Mouse (Mus musculus) hindbrain, embryonic 10.5 days (tissue): Measurements from ENCODE around the gene Filip1. TPM values are rescaled to one million over a fixed set of nuclear protein-coding genes. Genes with fewer than 3 reads are reported as not detected.

ENCODE experiments used
- DNase-seq: peaks from one replicate; pipeline ENCODE4 v3.0.0-alpha.2; 2017; ENCODE audit warnings: low spot score
- H3K27ac ChIP-seq: fragments of 300-500 bp; sonication (generic); 2 replicates; pipeline ENCODE4 v1.5.1; 2016; ENCODE audit warnings: mild to moderate bottlenecking, moderate library complexity
- H3K27me3 ChIP-seq: fragments of 300-500 bp; sonication (generic); 2 replicates; pipeline ENCODE4 v1.6.1; 2016; ENCODE audit warnings: mild to moderate bottlenecking; ENCODE audit not compliant: poor library complexity, insufficient read depth, severe bottlenecking
- H3K36me3 ChIP-seq: fragments of 300-500 bp; sonication (generic); 2 replicates; pipeline ENCODE4 v1.6.1; 2016; ENCODE audit warnings: mild to moderate bottlenecking, moderate library complexity
- H3K4me1 ChIP-seq: fragments of 300-500 bp; sonication (generic); replicated peaks from 2 replicates; pipeline ENCODE4 v1.6.1; 2016; ENCODE audit warnings: mild to moderate bottlenecking
- H3K4me3 ChIP-seq: fragments of 300-500 bp; sonication (generic); 2 replicates; pipeline ENCODE4 v1.5.1; 2016; ENCODE audit warnings: mild to moderate bottlenecking, moderate library complexity
- H3K9me3 ChIP-seq: fragments of 300-500 bp; sonication (generic); 2 replicates; pipeline ENCODE4 v1.6.1; 2016; ENCODE audit warnings: mild to moderate bottlenecking, moderate library complexity
- WGBS: fragments of 180-500 bp; shearing (Covaris S2); methylation state at CpG from one replicate; pipeline ENCODE4 v1.1.7; 2016; 5-methylcytosine and 5-hydroxymethylcytosine counted together
- polyA plus RNA-seq: library from polyadenylated mRNA; unstranded; fragments of >200 nt; fragmentation: Nextera tagmentation; extraction: Ambion mirVana; gene quantifications from 2 replicates; pipeline ENCODE4 v1.2.1, GENCODE M21; 2016

The Filip1 gene
- polyA plus RNA-seq, 1 experiment from 2014 or later = 4.1 TPM

- peak; percentile 95 for DNase-seq
- no peaks in the 10 kb centered on the region for H3K9me3 ChIP-seq
- peaks cover 29% of the 10 kb centered on the region for H3K4me1 ChIP-seq
- H3K36me3 ChIP-seq = no peaks in the 10 kb centered on the region
- under 1% methylated on average over 91 of the region's 91 CpGs for WGBS
- H3K27ac ChIP-seq = peak within 1 kb of the TSS; percentile 95
- H3K27me3 ChIP-seq = no peaks in the 10 kb centered on the region
- peak within 1 kb of the TSS; percentile 91 for H3K4me3 ChIP-seq
Measured at GRCm38 (mm10) chr9:79792841-79793835, 219.5 kb downstream of the Filip1 start, which contains the start of gene Tmem30a. Gene Tmem30a, minus strand, starts transcription at chr9:79793507.

- no peak overlapping the region for H3K27ac ChIP-seq
- H3K4me1 ChIP-seq = peaks cover 10% of the 10 kb centered on the region; the same call in 1 of the 2 replicates
- no peaks in the 10 kb centered on the region for H3K36me3 ChIP-seq
- no peaks in the 10 kb centered on the region for H3K27me3 ChIP-seq
- H3K4me3 ChIP-seq = no peak overlapping the region
- DNase-seq = no peak
- 76% methylated on average over 2 of the region's 2 CpGs for WGBS
- no peaks in the 10 kb centered on the region for H3K9me3 ChIP-seq
Measured at GRCm38 (mm10) chr9:79785794-79786085, 226.9 kb downstream of the Filip1 start.

- no peak for DNase-seq
- no peaks in the 10 kb centered on the region for H3K27me3 ChIP-seq
- H3K4me1 ChIP-seq = peaks cover 8% of the 10 kb centered on the region; the same call in 1 of the 2 replicates
- no peaks in the 10 kb centered on the region for H3K36me3 ChIP-seq
- WGBS = 95% methylated on average over 2 of the region's 2 CpGs
- no peak overlapping the region for H3K27ac ChIP-seq
- no peaks in the 10 kb centered on the region for H3K9me3 ChIP-seq
- H3K4me3 ChIP-seq = no peak overlapping the region
Measured at GRCm38 (mm10) chr9:79784934-79785793, 227.5 kb downstream of the Filip1 start.

- Histone ChIP-seq H3K4me3 (no peak overlapping the region), H3K4me1 (peaks cover 4% of the 10 kb centered on the region; the same call in 1 of the 2 replicates), H3K27ac (no peak overlapping the region), H3K36me3 (no peaks in the 10 kb centered on the region), H3K27me3 (no peaks in the 10 kb centered on the region), H3K9me3 (no peaks in the 10 kb centered on the region)
- no peak for DNase-seq
- 79% methylated on average over 3 of the region's 3 CpGs for WGBS
Measured at GRCm38 (mm10) chr9:79784439-79784838, 228.2 kb downstream of the Filip1 start.

DNA sequence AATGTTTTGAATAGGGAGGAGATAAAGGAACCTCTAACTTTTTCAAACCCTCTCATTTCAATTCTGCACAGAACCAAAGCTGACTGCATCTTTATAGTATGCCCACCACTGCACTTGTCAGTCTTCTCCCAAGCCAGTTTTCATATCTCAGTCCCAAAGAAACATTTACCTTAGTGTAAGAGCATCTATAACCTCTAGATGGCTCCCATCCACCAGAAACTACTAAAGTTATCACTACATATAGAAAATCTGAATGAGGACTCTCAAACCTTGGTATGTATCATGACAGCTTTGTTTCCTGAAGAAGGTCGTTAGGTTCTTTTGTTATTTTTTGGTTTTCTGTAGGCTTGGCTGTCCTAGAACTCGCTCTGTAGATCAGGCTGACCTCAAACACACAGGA is 233.3 kb downstream of the Filip1 start:
- H3K9me3 ChIP-seq = no peaks in the 10 kb centered on the region
- no peak overlapping the region for H3K4me3 ChIP-seq
- 0 out of 2 replicates have a peak, but pooled peaks cover 1% of the 10 kb centered on the region for H3K4me1 ChIP-seq
- no peak overlapping the region for H3K27ac ChIP-seq
- 75% methylated on average over 2 of the region's 2 CpGs for WGBS
- H3K27me3 ChIP-seq = no peaks in the 10 kb centered on the region
- H3K36me3 ChIP-seq = peaks cover 19% of the 10 kb centered on the region; the same call in 1 of the 2 replicates
- no peak for DNase-seq

GRCm38 (mm10) chr9:79766991-79767545 is 245.6 kb downstream of the Filip1 start:
- Histone ChIP-seq H3K9me3 (no peaks in the 10 kb centered on the region), H3K36me3 (peaks cover 19% of the 10 kb centered on the region; the same call in 1 of the 2 replicates), H3K27me3 (no peaks in the 10 kb centered on the region), H3K27ac (no peak overlapping the region), H3K4me1 (no peaks in the 10 kb centered on the region), H3K4me3 (no peak overlapping the region)
- WGBS = 93% methylated on average over 5 of the region's 5 CpGs
- no peak for DNase-seq

DNA sequence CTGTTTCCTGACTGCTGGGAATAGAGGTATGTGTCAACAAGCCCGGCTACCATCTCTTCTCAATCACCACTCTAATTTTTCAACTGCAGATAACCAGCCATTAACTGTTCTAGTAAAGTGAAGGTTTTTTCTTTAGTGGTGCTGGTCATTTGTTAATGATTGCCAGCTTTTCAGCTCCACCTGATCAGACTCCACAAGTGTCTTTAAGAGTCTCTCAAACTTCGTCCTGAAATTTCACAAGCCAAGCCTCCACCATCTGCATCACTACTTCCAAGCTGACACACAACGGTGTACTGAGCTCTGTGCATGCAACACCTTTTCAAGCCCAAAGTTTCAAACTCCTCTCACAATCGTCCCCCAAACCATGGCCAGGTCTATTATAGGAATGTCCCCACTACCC is 247.3 kb downstream of the Filip1 start:
- WGBS = 84% methylated on average over 4 of the region's 4 CpGs
- Histone ChIP-seq H3K27me3 (no peaks in the 10 kb centered on the region), H3K36me3 (peaks cover 2% of the 10 kb centered on the region; the same call in 1 of the 2 replicates), H3K4me1 (peaks cover 1% of the 10 kb centered on the region; the same call in 1 of the 2 replicates), H3K27ac (no peak overlapping the region), H3K9me3 (no peaks in the 10 kb centered on the region), H3K4me3 (no peak overlapping the region)
- DNase-seq = no peak

Other genes with a start within 250 kb of the Filip1 start
- 60.7 and 61.2 TPM in 2 replicates for gene Tmem30a, start 219.3 kb downstream of the Filip1 start, polyA plus RNA-seq
- 48.2 and 49.8 TPM in 2 replicates for gene Senp6, start 54.1 kb upstream of the Filip1 start, polyA plus RNA-seq
- gene Myo6, start 152.2 kb upstream of the Filip1 start, polyA plus RNA-seq = 8.8 and 11.2 TPM in 2 replicates